Mouse (Mus musculus) liver, embryonic 14.5 days (tissue): ENCODE results near the gene Mterf2.

Experiments used
- CTCF ChIP-seq: IDR thresholded peaks from 2 replicates; pipeline ENCODE4 v1.5.1; 2016; ENCODE audit warnings: antibody characterized with exemption, low read depth, control low read depth
- EP300 ChIP-seq: IDR thresholded peaks from 2 replicates; pipeline ENCODE4 v1.6.1; 2016; ENCODE audit warnings: antibody characterized with exemption, low read depth

GRCm38 (mm10) chr10:85103085-85103885 is 24.5 kb downstream of the Mterf2 start:
- no peak for TF ChIP-seq EP300
- no peak; the same call in 1 of the 2 replicates for TF ChIP-seq CTCF
